Mouse (Mus musculus) forebrain, embryonic 13.5 days (tissue): Measurements from ENCODE around the gene Sec16a. TPM values are rescaled to one million over a fixed set of nuclear protein-coding genes. Genes with fewer than 3 reads are reported as not detected.

ENCODE experiments used
- ATAC-seq: fragments of 200-750 bp; cut with Nextera tagmentation; 2 replicates; pipeline ENCODE4 v1.8.0; 2017
- H3K27ac ChIP-seq: fragments of 300-500 bp; sonication (generic); 2 replicates; pipeline ENCODE4 v1.5.1; 2015; ENCODE audit warnings: inconsistent platforms, mild to moderate bottlenecking, moderate library complexity
- H3K27me3 ChIP-seq: fragments of 300-500 bp; sonication (generic); 2 replicates; pipeline ENCODE4 v1.6.1; 2015; ENCODE audit warnings: mild to moderate bottlenecking, inconsistent platforms
- H3K36me3 ChIP-seq: fragments of 300-500 bp; sonication (generic); 2 replicates; pipeline ENCODE4 v1.6.1; 2015; ENCODE audit warnings: mild to moderate bottlenecking, inconsistent platforms; ENCODE audit not compliant: poor library complexity, severe bottlenecking
- H3K4me1 ChIP-seq: fragments of 300-500 bp; sonication (generic); 2 replicates; pipeline ENCODE4 v1.6.1; 2015; ENCODE audit warnings: inconsistent platforms
- H3K4me2 ChIP-seq: fragments of 300-500 bp; sonication (generic); 2 replicates; pipeline ENCODE4 v1.6.1; 2015; ENCODE audit warnings: inconsistent platforms, mild to moderate bottlenecking, moderate library complexity
- H3K4me3 ChIP-seq: fragments of 300-500 bp; sonication (generic); 2 replicates; pipeline ENCODE4 v1.5.1; 2015; ENCODE audit warnings: mild to moderate bottlenecking, inconsistent platforms
- H3K9ac ChIP-seq: fragments of 300-500 bp; sonication (generic); 2 replicates; pipeline ENCODE4 v1.6.1; 2015; ENCODE audit warnings: mild to moderate bottlenecking, inconsistent platforms
- H3K9me3 ChIP-seq: fragments of 300-500 bp; sonication (generic); replicated peaks from 2 replicates; pipeline ENCODE4 v1.6.1; 2016; ENCODE audit warnings: inconsistent platforms
- WGBS: fragments of 180-500 bp; shearing (Covaris S2); methylation state at CpG from one replicate; pipeline ENCODE4 v1.1.7; 2015; 5-methylcytosine and 5-hydroxymethylcytosine counted together
- microRNA-seq: library from miRNA; unstranded; fragments of <30 nt; microRNA quantifications from one replicate; pipeline ENCODE4, GENCODE M21; 2016
- polyA plus RNA-seq: library from polyadenylated mRNA; unstranded; fragments of >200 nt; fragmentation: Nextera tagmentation; extraction: Ambion mirVana; gene quantifications from 2 replicates; pipeline ENCODE4 v1.2.1, GENCODE M21; 2015

The Sec16a gene
- polyA plus RNA-seq, 1 experiment from 2014 or later = 16.9 TPM

- no peak overlapping the region for H3K27ac ChIP-seq
- no peak overlapping the region for H3K4me2 ChIP-seq
- H3K9ac ChIP-seq = no peak overlapping the region
- 89% methylated on average over 10 of the region's 10 CpGs for WGBS
- no peaks in the 10 kb centered on the region for H3K4me1 ChIP-seq
- H3K4me3 ChIP-seq = no peak overlapping the region
- H3K9me3 ChIP-seq = no peaks in the 10 kb centered on the region
- H3K27me3 ChIP-seq = no peaks in the 10 kb centered on the region
- no peak for ATAC-seq
- peaks cover 76% of the 10 kb centered on the region for H3K36me3 ChIP-seq
Measured at GRCm38 (mm10) chr2:26364738-26365465, 80.1 kb downstream of the Sec16a start.

DNA sequence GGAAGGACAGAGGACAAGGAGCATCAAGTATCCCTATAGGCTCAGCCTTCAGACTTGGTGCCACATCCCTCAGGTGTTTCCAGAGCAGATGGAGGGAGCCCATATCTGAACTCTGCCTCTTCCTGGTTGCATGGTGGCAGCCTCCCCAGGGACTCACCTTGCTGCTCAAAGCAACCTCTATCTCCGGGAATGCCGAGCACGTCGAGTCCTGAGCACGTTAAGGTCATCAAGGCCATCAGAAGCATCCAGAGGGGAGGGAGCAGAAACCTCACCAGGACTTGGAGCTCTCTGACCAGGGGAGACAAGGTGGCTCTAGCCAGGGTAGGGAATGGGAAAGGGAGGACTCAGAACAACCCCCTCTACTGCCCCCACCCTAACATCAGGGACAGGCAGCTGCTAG lies 81.5 kb downstream of the Sec16a start:
- H3K27me3 ChIP-seq = no peaks in the 10 kb centered on the region
- H3K4me2 ChIP-seq = no peak overlapping the region
- H3K9ac ChIP-seq = no peak overlapping the region
- H3K27ac ChIP-seq = no peak overlapping the region
- ATAC-seq = no peak
- H3K9me3 ChIP-seq = no peaks in the 10 kb centered on the region
- no peak overlapping the region for H3K4me3 ChIP-seq
- WGBS = 91% methylated on average over 5 of the region's 5 CpGs
- no peaks in the 10 kb centered on the region for H3K4me1 ChIP-seq
- H3K36me3 ChIP-seq = peaks cover 62% of the 10 kb centered on the region

- WGBS = 81% methylated on average over 5 of the region's 5 CpGs
- peaks cover 57% of the 10 kb centered on the region for H3K36me3 ChIP-seq
Measured at GRCm38 (mm10) chr2:26362991-26363390, 82.0 kb downstream of the Sec16a start.

GRCm38 (mm10) chr2:26360772-26361171 lies 84.2 kb downstream of the Sec16a start, which contains the start of gene Card9:
Gene Card9 (minus strand): TSS chr2:26360918.
- WGBS = 58% methylated on average over 3 of the region's 3 CpGs
- H3K4me2 ChIP-seq = no peak within 1 kb of the TSS

More at GRCm38 (mm10) chr2:26362991-26363390, 82.0 kb downstream of the Sec16a start:
- no peak overlapping the region for H3K9ac ChIP-seq
- H3K4me2 ChIP-seq = no peak overlapping the region
- no peak overlapping the region for H3K27ac ChIP-seq
- H3K4me1 ChIP-seq = no peaks in the 10 kb centered on the region
- H3K4me3 ChIP-seq = no peak overlapping the region
- H3K27me3 ChIP-seq = no peaks in the 10 kb centered on the region
- no peaks in the 10 kb centered on the region for H3K9me3 ChIP-seq
- ATAC-seq = no peak

DNA sequence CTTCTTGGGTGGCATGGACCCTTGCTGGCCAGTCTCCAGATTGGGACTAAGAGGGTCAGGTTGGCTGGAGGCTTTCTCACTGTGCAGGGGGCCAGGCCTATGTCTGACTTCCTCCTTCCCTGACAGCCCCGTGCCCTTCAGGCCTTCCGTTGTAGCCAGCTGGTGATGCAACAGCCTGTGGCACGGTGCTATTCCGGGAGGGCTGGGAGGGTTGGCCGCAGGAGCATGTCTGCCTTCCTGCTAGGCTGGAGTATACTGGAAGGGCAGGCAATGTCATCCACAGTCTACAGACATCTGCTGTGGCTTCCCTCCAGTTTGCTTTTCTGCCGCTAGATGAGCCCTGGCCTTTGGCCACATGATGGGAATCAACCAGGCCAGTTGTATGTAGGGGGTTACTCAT lies 85.0 kb downstream of the Sec16a start:
- H3K27ac ChIP-seq = no peak overlapping the region
- ATAC-seq = no peak
- no peak overlapping the region for H3K9ac ChIP-seq
- H3K9me3 ChIP-seq = no peaks in the 10 kb centered on the region
- H3K36me3 ChIP-seq = peaks cover 27% of the 10 kb centered on the region
- no peaks in the 10 kb centered on the region for H3K4me1 ChIP-seq
- no peak overlapping the region for H3K4me2 ChIP-seq
- H3K4me3 ChIP-seq = no peak overlapping the region
- H3K27me3 ChIP-seq = no peaks in the 10 kb centered on the region
- WGBS = 94% methylated on average over 6 of the region's 6 CpGs

More at GRCm38 (mm10) chr2:26360772-26361171, 84.2 kb downstream of the Sec16a start, which contains the start of gene Card9:
- no peak within 1 kb of the TSS for H3K4me3 ChIP-seq
- no peaks in the 10 kb centered on the region for H3K27me3 ChIP-seq
- H3K9ac ChIP-seq = no peak within 1 kb of the TSS
- no peaks in the 10 kb centered on the region for H3K4me1 ChIP-seq
- H3K27ac ChIP-seq = no peak within 1 kb of the TSS
- ATAC-seq = no peak
- no peaks in the 10 kb centered on the region for H3K9me3 ChIP-seq
- H3K36me3 ChIP-seq = peaks cover 35% of the 10 kb centered on the region

Small RNA genes within 50 kb of the gene (microRNA-seq; reads per million reads assigned to microRNA genes)
- gene Mir6996 = 1.3 reads per million

Other genes with a start within 250 kb of the Sec16a start
- gene Lhx3, start 236.9 kb downstream of the Sec16a start, polyA plus RNA-seq = 0.09 and 0.21 TPM in 2 replicates
- gene Qsox2, start 207.7 kb downstream of the Sec16a start, polyA plus RNA-seq = 13.5 and 15.7 TPM in 2 replicates
- gene Ccdc187, start 150.7 kb downstream of the Sec16a start, polyA plus RNA-seq = 0.18 and 0.35 TPM in 2 replicates
- gene Gpsm1, start 129.7 kb downstream of the Sec16a start, polyA plus RNA-seq = 97.7 and 120 TPM in 2 replicates
- 31.1 and 32.2 TPM in 2 replicates for gene Dnlz, start 93.1 kb downstream of the Sec16a start, polyA plus RNA-seq
- 0.72 and 2.0 TPM in 2 replicates for gene Card9, start 84.3 kb downstream of the Sec16a start, polyA plus RNA-seq
- 25.1 and 30.9 TPM in 2 replicates for gene Snapc4, start 64.6 kb downstream of the Sec16a start, polyA plus RNA-seq
- gene Entr1, start 55.9 kb downstream of the Sec16a start, polyA plus RNA-seq = 156 and 164 TPM in 2 replicates
- gene Pmpca, start 55.9 kb downstream of the Sec16a start, polyA plus RNA-seq = 103 and 111 TPM in 2 replicates
- gene Inpp5e, start 36.0 kb downstream of the Sec16a start, polyA plus RNA-seq = 18.9 and 19.8 TPM in 2 replicates
- 28.1 and 32.8 TPM in 2 replicates for gene Notch1, start 71.4 kb upstream of the Sec16a start, polyA plus RNA-seq
- 50.2 and 55.8 TPM in 2 replicates for gene Egfl7, start 134.8 kb upstream of the Sec16a start, polyA plus RNA-seq
- gene Gm20532, start 141.4 kb upstream of the Sec16a start, polyA plus RNA-seq = not detected in 2 replicates
- 2.5 and 3.6 TPM in 2 replicates for gene Agpat2, start 159.2 kb upstream of the Sec16a start, polyA plus RNA-seq
- gene Fam69b, start 183.2 kb upstream of the Sec16a start, polyA plus RNA-seq = 81.9 and 89.4 TPM in 2 replicates
- gene Lcn4, start 226.1 kb upstream of the Sec16a start, polyA plus RNA-seq = not detected in 2 replicates